Mouse (Mus musculus) bone marrow macrophage, adult 2 months (primary cell): ENCODE measurements at regions not wholly inside any gene's neighbourhood (a gene's known extent, or its start where the extent isn't known, plus 50 kb on each side); places are given as distances from the start of the nearest gene placed in this dataset.
A peak's percentile ranks its signal among the peaks of the same experiment; 100 is the strongest.

Experiments used
- H3K27ac ChIP-seq: 2 replicates; pipeline ENCODE4 v1.5.1; 2012; ENCODE audit warnings: low read depth, low read length; ENCODE audit not compliant: insufficient read depth
- H3K4me1 ChIP-seq: 2 replicates; pipeline ENCODE4 v1.6.1; 2012; ENCODE audit warnings: low read length; ENCODE audit not compliant: control insufficient read depth, insufficient read depth
- H3K4me3 ChIP-seq: 2 replicates; pipeline ENCODE4 v1.5.1; 2012; ENCODE audit warnings: mild to moderate bottlenecking, low read length, moderate library complexity; ENCODE audit not compliant: insufficient read depth
- CTCF ChIP-seq: IDR thresholded peaks from 2 replicates; pipeline ENCODE4 v1.5.1; 2012; ENCODE audit warnings: low read depth, mild to moderate bottlenecking, low read length, moderate library complexity
- POLR2A ChIP-seq: IDR thresholded peaks from 2 replicates; pipeline ENCODE4 v1.6.1; 2012; ENCODE audit warnings: mild to moderate bottlenecking, low read depth, low read length, borderline replicate concordance

DNA sequence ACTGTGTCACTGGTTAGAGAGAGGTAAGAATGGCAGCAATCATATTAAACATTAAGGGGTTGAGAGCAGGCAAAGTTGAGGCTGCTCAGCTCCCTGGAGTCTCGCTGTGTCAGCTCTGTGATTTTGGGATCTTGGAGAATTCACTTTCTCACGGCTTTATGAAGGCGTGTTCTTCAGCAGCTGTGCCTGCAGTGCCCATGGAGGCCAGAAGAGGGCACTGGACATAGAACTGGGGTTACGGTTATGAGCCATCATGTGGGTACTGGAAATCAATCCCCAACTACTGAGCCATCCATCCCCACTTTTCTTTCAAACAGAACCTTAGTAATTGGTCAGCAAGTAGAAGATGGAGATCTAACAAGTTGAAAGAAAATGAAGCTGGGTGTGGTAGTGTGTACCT is 123.9 kb upstream of the Zfp507 start:
- TF ChIP-seq POLR2A (no peak), CTCF (no peak)
- no peak overlapping the region for H3K27ac ChIP-seq
- H3K4me3 ChIP-seq = no peak overlapping the region
- no peaks in the 10 kb centered on the region for H3K4me1 ChIP-seq

DNA sequence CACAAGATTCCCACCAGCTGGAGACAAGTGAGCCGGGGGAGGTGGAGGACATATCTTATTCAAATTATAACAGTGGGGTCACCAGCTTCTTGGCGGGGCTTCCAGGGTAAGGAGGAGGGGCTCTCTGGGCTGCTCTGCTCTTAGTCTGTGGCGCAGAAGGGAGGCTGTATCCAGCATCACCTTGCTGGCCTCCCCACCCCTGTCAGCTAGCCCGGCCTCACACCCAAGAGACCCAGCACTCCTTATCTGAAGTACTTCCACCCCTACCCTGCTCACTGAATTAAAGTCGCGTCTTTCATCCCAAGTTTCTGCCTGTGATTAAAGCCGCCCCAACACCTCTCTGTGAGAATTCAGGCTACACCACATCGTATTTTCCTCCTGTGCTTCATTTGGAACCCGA is 119.8 kb upstream of the Zfp507 start:
- no peak overlapping the region for H3K4me3 ChIP-seq
- TF ChIP-seq CTCF (no peak), POLR2A (no peak)
- no peaks in the 10 kb centered on the region for H3K4me1 ChIP-seq
- no peak overlapping the region for H3K27ac ChIP-seq

GRCm38 (mm10) chr7:35920884-35921283 is 118.1 kb upstream of the Zfp507 start:
- Histone ChIP-seq H3K4me1 (no peaks in the 10 kb centered on the region), H3K27ac (no peak overlapping the region)
- TF ChIP-seq CTCF (no peak), POLR2A (no peak)

DNA sequence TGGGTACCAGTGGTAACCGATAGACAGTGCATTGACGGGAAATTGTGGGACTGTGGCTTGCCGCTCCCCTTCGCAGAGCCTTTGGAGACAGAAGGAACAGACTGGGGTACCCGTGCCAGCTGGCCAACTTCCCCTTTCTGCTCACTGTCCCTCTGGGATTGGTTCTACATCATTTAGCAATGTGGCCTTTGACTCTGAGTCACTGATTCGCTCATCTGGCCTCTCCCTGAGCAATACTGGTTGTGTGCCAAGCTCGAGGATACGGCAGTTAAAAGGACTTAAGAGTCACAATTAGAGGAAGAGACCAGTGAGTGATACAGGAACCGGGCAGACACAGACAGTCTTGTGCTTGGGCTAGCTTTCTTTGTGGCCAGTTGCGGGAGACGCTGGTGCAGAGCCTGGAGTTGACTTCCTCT is 117.4 kb upstream of the Zfp507 start:
- Histone ChIP-seq H3K4me1 (no peaks in the 10 kb centered on the region), H3K4me3 (no peak overlapping the region), H3K27ac (no peak overlapping the region)
- no peak for TF ChIP-seq POLR2A
- TF ChIP-seq CTCF = no peak

More at GRCm38 (mm10) chr7:35920884-35921283, 118.1 kb upstream of the Zfp507 start:
- no peak overlapping the region for H3K4me3 ChIP-seq

DNA sequence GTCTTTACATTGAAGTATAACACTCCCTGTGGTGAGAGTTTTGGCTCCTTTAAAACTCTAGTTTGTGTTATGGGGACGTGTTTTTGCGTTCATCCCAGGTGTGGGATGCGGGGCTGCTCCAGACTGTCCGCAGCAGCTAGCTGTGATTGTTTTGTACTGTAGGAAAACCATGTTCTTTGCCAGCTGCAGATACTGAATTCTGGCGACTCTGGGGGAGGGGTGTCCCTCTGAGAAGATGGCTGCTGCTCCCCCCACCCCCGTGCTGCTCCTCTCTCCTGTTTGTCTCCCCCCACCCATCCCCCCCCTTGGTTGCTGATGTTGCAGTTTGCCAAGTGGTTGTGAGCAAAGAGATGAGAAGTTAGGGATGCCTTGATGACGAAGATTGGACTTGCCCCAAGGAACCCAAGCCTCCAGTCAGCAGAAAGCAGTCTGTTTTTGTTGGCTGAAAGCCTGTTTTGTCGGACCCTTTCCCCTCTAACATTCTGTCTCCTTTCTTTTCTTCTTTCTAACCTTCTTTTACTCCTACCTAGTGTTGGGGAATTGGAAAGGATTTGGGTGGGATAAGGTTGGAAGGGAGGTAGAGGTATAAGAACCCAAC is 107.4 kb upstream of the Zfp507 start:
- TF ChIP-seq CTCF = no peak
- TF ChIP-seq POLR2A = no peak
- no peak overlapping the region for H3K4me3 ChIP-seq

DNA sequence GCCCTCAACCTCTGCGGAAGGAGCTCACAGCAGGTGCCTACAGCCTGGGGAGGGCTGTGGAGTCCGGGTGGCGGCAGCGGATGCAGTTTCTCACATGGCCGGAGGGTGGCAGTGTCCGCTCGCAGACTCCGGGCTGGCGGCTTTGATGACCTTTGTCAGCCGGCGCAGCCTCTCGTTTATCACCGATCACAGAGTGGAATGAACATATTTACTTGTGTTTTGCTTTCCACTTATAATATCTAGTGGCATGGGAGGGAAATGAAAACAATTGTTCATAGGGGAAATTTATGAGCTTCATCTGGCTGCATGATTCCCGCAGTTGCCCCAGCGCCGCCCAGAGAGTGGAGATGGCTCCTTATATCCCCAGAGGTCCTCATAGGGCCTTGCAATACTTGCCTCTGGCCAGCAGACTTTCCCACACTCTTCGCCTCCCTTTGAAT is 99.2 kb upstream of the Zfp507 start:
- Histone ChIP-seq H3K4me3 (no peak overlapping the region), H3K4me1 (no peaks in the 10 kb centered on the region), H3K27ac (no peak overlapping the region)
- no peak for TF ChIP-seq POLR2A
- peak; percentile 16; the same call in 1 of the 2 replicates for TF ChIP-seq CTCF

More for the DNA sequence above, 107.4 kb upstream of the Zfp507 start:
- H3K4me1 ChIP-seq = no peaks in the 10 kb centered on the region
- no peak overlapping the region for H3K27ac ChIP-seq

- no peak overlapping the region for H3K4me3 ChIP-seq
- no peak overlapping the region for H3K27ac ChIP-seq
- no peaks in the 10 kb centered on the region for H3K4me1 ChIP-seq
- TF ChIP-seq CTCF = no peak
- TF ChIP-seq POLR2A = no peak
Observed at GRCm38 (mm10) chr7:35898701-35899445, 96.1 kb upstream of the Zfp507 start.

DNA sequence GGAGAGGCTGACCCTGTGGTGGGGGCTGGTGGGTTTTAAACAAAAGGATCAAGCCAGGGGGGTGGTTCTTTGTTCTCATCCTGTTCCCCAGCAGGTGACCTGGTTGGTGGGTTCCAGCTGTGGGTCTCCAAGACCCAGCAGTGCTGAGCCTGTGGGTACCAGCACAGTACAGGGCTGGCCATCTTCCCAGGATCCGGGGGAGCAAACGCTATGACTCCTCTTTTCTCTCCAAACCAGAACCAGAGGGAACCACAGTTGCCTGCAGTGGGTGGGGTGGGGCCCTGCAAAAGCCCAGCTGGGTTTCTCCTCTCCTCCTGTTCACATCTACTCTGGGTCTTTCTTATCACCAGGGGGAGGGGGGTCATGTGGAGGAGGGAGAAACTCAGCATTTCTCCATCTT is 90.5 kb upstream of the Zfp507 start:
- Histone ChIP-seq H3K27ac (no peak overlapping the region), H3K4me3 (no peak overlapping the region), H3K4me1 (no peaks in the 10 kb centered on the region)
- no peak for TF ChIP-seq POLR2A
- no peak for TF ChIP-seq CTCF

GRCm38 (mm10) chr7:35886051-35886450 is 83.2 kb upstream of the Zfp507 start:
- no peak overlapping the region for H3K4me3 ChIP-seq
- TF ChIP-seq POLR2A (no peak), CTCF (no peak)
- no peak overlapping the region for H3K27ac ChIP-seq
- H3K4me1 ChIP-seq = no peaks in the 10 kb centered on the region

GRCm38 (mm10) chr7:35879755-35880304 is 77.0 kb upstream of the Zfp507 start:
- Histone ChIP-seq H3K4me1 (no peaks in the 10 kb centered on the region), H3K27ac (no peak overlapping the region), H3K4me3 (no peak overlapping the region)
- TF ChIP-seq POLR2A (no peak), CTCF (peak; percentile 18; the same call in 1 of the 2 replicates)
